Mouse (Mus musculus): Measurements from ENCODE around the gene Cyb561d2.

- TF ChIP-seq CTCF (IDR thresholded peaks at IDR 0.05; ENCODE audit: control insufficient read depth, insufficient read depth, low read length), result no peak
- no peak for TF ChIP-seq POLR2A (IDR thresholded peaks at IDR 0.05; ENCODE audit: borderline replicate concordance, control insufficient read depth, low read depth, low read length)
Observed at GRCm38 (mm10) chr9:107572327-107572662, 30.3 kb upstream of the Cyb561d2 start.

Data from bone marrow, adult 2 months (tissue).